Comparison of ENCODE assay signal across 7 mouse cellular contexts in genomic region chr12:8521375-8522047, GRCm38 (mm10). TPM values are rescaled to one million over a fixed set of nuclear protein-coding genes. Genes with fewer than 3 reads are reported as not detected.
DNase-seq lines count a peak whose midpoint lies in the region; ATAC-seq and TF ChIP-seq lines count a peak whose summit lies in the region.

No protein-coding gene starts in this region.

- WGBS in intestine, postnatal 0 days = 35% methylated on average over 11 of the region's 12 CpGs
- 30% methylated on average over 11 of the region's 12 CpGs for WGBS in liver, postnatal 0 days (ENCODE audit: insufficient replicate concordance)

- no peak overlapping the region for H3K4me3 ChIP-seq in intestine, postnatal 0 days (ENCODE audit: low read depth, low read length)
- no peak overlapping the region for H3K4me3 ChIP-seq in liver, postnatal 0 days (ENCODE audit: low read depth, low read length)

- DNase-seq in right cerebral cortex, adult 18-20 months = peak; percentile 24
- no peak for DNase-seq in right cerebral cortex, postnatal 4 days
- DNase-seq in gastrocnemius, adult 8-10 months (ENCODE audit: low spot score in 2 of 2) = peak; percentile 56 to 67
- peak; percentile 76 for DNase-seq in liver, postnatal 0 days
- DNase-seq in spleen, postnatal 36 days (ENCODE audit: low spot score in 2 of 2) = peak; percentile 56 to 72

- peak; percentile 92 for ATAC-seq in activated CD4-positive, CD25-positive, alpha-beta regulatory T cell, adult 4 months
- ATAC-seq in intestine, postnatal 0 days = peak; percentile 58
- peak; percentile 85 for ATAC-seq in liver, postnatal 0 days

- 0 out of 2 replicates have a peak overlapping the region, but pooled peaks have one; percentile 9 for H3K4me2 ChIP-seq in intestine, postnatal 0 days (replicated peaks; ENCODE audit: low read depth)
- peak overlapping the region; percentile 22; the same call in 1 of the 2 replicates for H3K4me2 ChIP-seq in liver, postnatal 0 days (ENCODE audit: low read depth, low read length)

- H3K27me3 ChIP-seq in intestine, postnatal 0 days (replicated peaks; ENCODE audit: control insufficient read depth, insufficient read depth, low read length) = no peaks in the 10 kb centered on the region
- no peaks in the 10 kb centered on the region for H3K27me3 ChIP-seq in liver, postnatal 0 days (ENCODE audit: insufficient read depth, low read length)

- no peak overlapping the region for H3K9ac ChIP-seq in intestine, postnatal 0 days (ENCODE audit: low read depth, low read length)
- H3K9ac ChIP-seq in liver, postnatal 0 days (replicated peaks) = no peak overlapping the region

- TF ChIP-seq EP300 in liver, postnatal 0 days (IDR thresholded peaks at IDR 0.05; ENCODE audit: low read depth) = peak; percentile 63

- no peaks in the 10 kb centered on the region; the same call in 1 of the 2 replicates for H3K4me1 ChIP-seq in intestine, postnatal 0 days (replicated peaks; ENCODE audit: control insufficient read depth, insufficient read depth, low read length)
- peaks cover 11% of the 10 kb centered on the region for H3K4me1 ChIP-seq in liver, postnatal 0 days (ENCODE audit: insufficient read depth)

- no peaks in the 10 kb centered on the region; the same call in 1 of the 2 replicates for H3K36me3 ChIP-seq in intestine, postnatal 0 days (ENCODE audit: control insufficient read depth, insufficient read depth)
- H3K36me3 ChIP-seq in liver, postnatal 0 days (replicated peaks; ENCODE audit: insufficient read depth, low read length) = no peaks in the 10 kb centered on the region

- no peak for TF ChIP-seq CTCF in intestine, postnatal 0 days (IDR thresholded peaks at IDR 0.05; ENCODE audit: low read depth)
- no peak for TF ChIP-seq CTCF in liver, postnatal 0 days (IDR thresholded peaks at IDR 0.05; ENCODE audit: low read depth)

- no peaks in the 10 kb centered on the region for H3K9me3 ChIP-seq in intestine, postnatal 0 days (ENCODE audit: control insufficient read depth)
- H3K9me3 ChIP-seq in liver, postnatal 0 days (ENCODE audit: low read length) = no peaks in the 10 kb centered on the region

- peak overlapping the region; percentile 30 for H3K27ac ChIP-seq in intestine, postnatal 0 days (ENCODE audit: low read depth, low read length)
- H3K27ac ChIP-seq in liver, postnatal 0 days (ENCODE audit: low read depth) = peak overlapping the region; percentile 30

RNA-seq across cellular contexts. Expression of gene Rhob, which starts 21.7 kb away (rescaled TPM):
- polyA plus RNA-seq in activated CD4-positive, CD25-positive, alpha-beta regulatory T cell, adult 4 months (2017; shearing (Covaris generic)) = under 1 TPM; 0.59 to 0.83 TPM
- 10 to 100 TPM; 19.6 to 44.6 (median 26.7) TPM for total RNA-seq in gastrocnemius, adult 8-10 months (2022)
- 28.8 and 29.7 TPM in 2 replicates for polyA plus RNA-seq in intestine, postnatal 0 days (2015; fragmentation: Nextera tagmentation; extraction: Ambion mirVana)
- 6.9 and 8.7 TPM in 2 replicates for polyA plus RNA-seq in liver, postnatal 0 days (2015; fragmentation: Nextera tagmentation; extraction: Ambion mirVana)
